Mouse (Mus musculus): ENCODE measurements at regions not wholly inside any gene's neighbourhood (a gene's known extent, or its start where the extent isn't known, plus 50 kb on each side); places are given as distances from the start of the nearest gene placed in this dataset.

DNA sequence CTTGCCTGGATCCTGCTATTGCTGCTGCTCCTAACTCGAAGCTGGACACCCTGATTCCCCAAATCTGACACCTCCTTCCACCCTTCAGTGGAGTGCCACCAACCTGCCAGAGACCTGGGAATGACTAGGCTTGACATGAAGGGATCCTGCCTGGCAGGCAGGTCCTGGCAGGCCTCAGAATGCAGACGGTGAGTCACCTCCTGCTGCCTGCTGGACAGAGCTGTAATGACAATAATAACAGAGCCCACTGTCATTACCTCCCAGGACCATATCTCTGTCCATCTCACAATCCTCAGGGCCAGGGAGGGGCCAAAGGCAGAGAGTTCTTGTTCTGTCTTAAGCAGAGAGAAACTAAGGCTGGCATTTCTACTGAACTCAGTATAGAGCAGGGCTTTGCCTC, 61.5 kb upstream of the Vps8 start:
- TF ChIP-seq CTCF (IDR thresholded peaks at IDR 0.05; ENCODE audit: low read depth) (no peak), EP300 (IDR thresholded peaks at IDR 0.05; ENCODE audit: low read depth) (no peak)
